Comparison of ENCODE assay signal across 8 mouse cellular contexts in the genomic region with DNA sequence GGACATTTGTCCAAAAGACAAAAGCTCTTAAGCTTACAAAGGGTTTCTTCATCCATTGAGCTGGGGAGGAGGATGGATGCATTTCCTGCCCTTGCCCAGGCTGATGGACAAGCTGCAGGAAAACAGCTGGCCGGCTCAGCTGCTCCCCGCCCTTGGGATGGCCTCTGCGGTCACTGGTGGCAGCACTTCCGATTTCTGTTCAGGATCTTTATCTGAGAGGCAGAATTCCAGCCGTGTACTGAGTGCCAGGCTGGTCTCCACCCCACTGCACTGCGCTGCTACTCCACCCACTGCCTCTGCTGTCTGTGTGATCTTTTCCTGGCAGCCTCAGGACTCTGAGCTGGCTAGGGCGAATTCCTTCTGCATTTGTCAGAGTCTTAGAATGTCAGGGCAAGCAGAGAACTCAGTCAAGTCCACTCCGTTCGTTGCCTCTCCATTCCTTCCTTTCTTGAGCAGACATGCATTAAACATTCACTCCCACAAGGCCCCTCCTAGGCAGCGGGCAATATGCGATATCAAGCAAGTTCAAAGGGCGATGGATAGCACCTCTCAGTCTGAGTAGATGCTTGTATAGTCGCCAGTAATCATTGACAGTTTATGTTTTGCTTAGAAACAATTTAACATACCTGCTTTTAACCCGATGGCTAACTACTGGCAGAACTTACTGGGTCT. TPM values are rescaled to one million over a fixed set of nuclear protein-coding genes. Genes with fewer than 3 reads are reported as not detected.
DNase-seq lines count a peak whose midpoint lies in the region; ATAC-seq and TF ChIP-seq lines count a peak whose summit lies in the region.

No protein-coding gene starts in this region.

- peak; percentile 94 for ATAC-seq in heart, embryonic 16.5 days (replicated peaks; ENCODE audit: extremely low read depth, insufficient read depth, low FRiP score)
- peak; percentile 83 for ATAC-seq in limb, embryonic 14.5 days (ENCODE audit: low FRiP score, low read depth)
- peak; percentile 82 for ATAC-seq in stomach, embryonic 15.5 days (ENCODE audit: insufficient read depth, low FRiP score, low read depth)
- ATAC-seq in forebrain, embryonic 16.5 days, result no peak

- TF ChIP-seq POLR2A in limb, embryonic 14.5 days (IDR thresholded peaks at IDR 0.05; ENCODE audit: borderline replicate concordance, extremely low read depth, insufficient read depth, insufficient read length), result no peak

- H3K27me3 ChIP-seq in heart, embryonic 16.5 days (ENCODE audit: control insufficient read depth, insufficient read depth, low read length), result no peaks in the 10 kb centered on the region
- no peaks in the 10 kb centered on the region for H3K27me3 ChIP-seq in limb, embryonic 14.5 days (ENCODE audit: control insufficient read depth, insufficient read depth, low read length)
- H3K27me3 ChIP-seq in stomach, embryonic 15.5 days (replicated peaks), result no peaks in the 10 kb centered on the region
- H3K27me3 ChIP-seq in forebrain, embryonic 16.5 days (replicated peaks; ENCODE audit: control insufficient read depth, insufficient read depth, low read length), result no peaks in the 10 kb centered on the region

- H3K4me3 ChIP-seq in heart, embryonic 16.5 days (ENCODE audit: low read length), result no peak overlapping the region
- H3K4me3 ChIP-seq in limb, embryonic 14.5 days (replicated peaks; ENCODE audit: low read length), result no peak overlapping the region
- no peak overlapping the region for H3K4me3 ChIP-seq in stomach, embryonic 15.5 days (replicated peaks)
- H3K4me3 ChIP-seq in forebrain, embryonic 16.5 days (replicated peaks; ENCODE audit: low read length), result no peak overlapping the region

- no peaks in the 10 kb centered on the region for H3K36me3 ChIP-seq in heart, embryonic 16.5 days (ENCODE audit: control insufficient read depth, insufficient read depth)
- no peaks in the 10 kb centered on the region for H3K36me3 ChIP-seq in limb, embryonic 14.5 days (ENCODE audit: control insufficient read depth, insufficient read depth, low read length)
- H3K36me3 ChIP-seq in stomach, embryonic 15.5 days, result no peaks in the 10 kb centered on the region
- H3K36me3 ChIP-seq in forebrain, embryonic 16.5 days (ENCODE audit: control insufficient read depth, insufficient read depth), result no peaks in the 10 kb centered on the region

- peaks cover 9% of the 10 kb centered on the region for H3K4me1 ChIP-seq in heart, embryonic 16.5 days (ENCODE audit: control insufficient read depth, insufficient read depth, low read length)
- 0 out of 2 replicates have a peak, but pooled peaks cover 3% of the 10 kb centered on the region for H3K4me1 ChIP-seq in limb, embryonic 14.5 days (ENCODE audit: control insufficient read depth, insufficient read depth, low read length)
- no peaks in the 10 kb centered on the region for H3K4me1 ChIP-seq in stomach, embryonic 15.5 days
- H3K4me1 ChIP-seq in forebrain, embryonic 16.5 days (replicated peaks; ENCODE audit: control insufficient read depth, insufficient read depth, low read length), result no peaks in the 10 kb centered on the region

- intact Hi-C loops in left cerebral cortex, postnatal 4 days (cut with DNase I), result no loop called here

- no peaks in the 10 kb centered on the region for H3K9me3 ChIP-seq in heart, embryonic 16.5 days (replicated peaks; ENCODE audit: control insufficient read depth, low read length)
- no peaks in the 10 kb centered on the region for H3K9me3 ChIP-seq in limb, embryonic 14.5 days (ENCODE audit: control insufficient read depth, low read length)
- H3K9me3 ChIP-seq in stomach, embryonic 15.5 days, result no peaks in the 10 kb centered on the region
- H3K9me3 ChIP-seq in forebrain, embryonic 16.5 days (ENCODE audit: control insufficient read depth, low read length), result no peaks in the 10 kb centered on the region

- H3K27ac ChIP-seq in heart, embryonic 16.5 days (ENCODE audit: low read length), result peak overlapping the region; percentile 76
- no peak overlapping the region for H3K27ac ChIP-seq in limb, embryonic 14.5 days (replicated peaks; ENCODE audit: low read depth, low read length)
- peak overlapping the region; percentile 55; the same call in 1 of the 2 replicates for H3K27ac ChIP-seq in stomach, embryonic 15.5 days
- H3K27ac ChIP-seq in forebrain, embryonic 16.5 days (ENCODE audit: low read length), result no peak overlapping the region

- WGBS in heart, embryonic 16.5 days, result 20% methylated on average over 14 of the region's 14 CpGs
- WGBS in limb, embryonic 14.5 days, result 52% methylated on average over 14 of the region's 14 CpGs
- whole genome bisulfite sequencing in stomach, embryonic 15.5 days, result 21% methylated on average over 14 of the region's 14 CpGs
- 65% methylated on average over 14 of the region's 14 CpGs for WGBS in forebrain, embryonic 16.5 days

- peak overlapping the region; percentile 1; the same call in 1 of the 2 replicates for H3K9ac ChIP-seq in heart, embryonic 16.5 days (ENCODE audit: low read length)
- no peak overlapping the region for H3K9ac ChIP-seq in limb, embryonic 14.5 days (ENCODE audit: low read depth, low read length, severe bottlenecking)
- no peak overlapping the region for H3K9ac ChIP-seq in stomach, embryonic 15.5 days
- H3K9ac ChIP-seq in forebrain, embryonic 16.5 days (replicated peaks; ENCODE audit: low read depth, low read length), result no peak overlapping the region

- DNase-seq in left cerebral cortex, postnatal 4 days, result peak; percentile 30
- DNase-seq in left cerebral cortex, adult 11 months (ENCODE audit: low spot score), result no peak
- peak; percentile 53 for DNase-seq in embryo, embryonic 11 days
- peak; percentile 73 for DNase-seq in limb, embryonic 14.5 days (ENCODE audit: low spot score)
- no peak for DNase-seq in c-Kit-positive CD71-positive TER-119-positive erythroid progenitor cells, embryonic 14.5 days (ENCODE audit: low spot score)

- peak overlapping the region; percentile 49 for H3K4me2 ChIP-seq in heart, embryonic 16.5 days (ENCODE audit: low read depth, low read length)
- H3K4me2 ChIP-seq in limb, embryonic 14.5 days (replicated peaks; ENCODE audit: low read depth, low read length, severe bottlenecking), result no peak overlapping the region
- peak overlapping the region; percentile 22; the same call in 1 of the 2 replicates for H3K4me2 ChIP-seq in stomach, embryonic 15.5 days
- H3K4me2 ChIP-seq in forebrain, embryonic 16.5 days (ENCODE audit: low read length), result no peak overlapping the region

RNA-seq across cellular contexts. Expression of a gene that starts 33.4 kb away (rescaled TPM):
- not detected for total RNA-seq in left cerebral cortex, postnatal 4 days (2021)
- 0.28 and 0.67 TPM in 2 replicates for polyA plus RNA-seq in heart, embryonic 16.5 days (2015; fragmentation: Nextera tagmentation; extraction: Ambion mirVana)
- polyA plus RNA-seq in limb, embryonic 14.5 days (2012; rRNA removed), result 1.8 and 2.6 TPM in 2 replicates
- 2.7 and 3.3 TPM in 2 replicates for polyA plus RNA-seq in limb, embryonic 14.5 days (2014; fragmentation: Nextera tagmentation; extraction: Ambion mirVana)
- 10.1 and 13.2 TPM in 2 replicates for polyA plus RNA-seq in stomach, embryonic 15.5 days (2015; fragmentation: Nextera tagmentation; extraction: Ambion mirVana)
- not detected in 2 replicates for polyA plus RNA-seq in forebrain, embryonic 16.5 days (2015; fragmentation: Nextera tagmentation; extraction: Ambion mirVana)

Comparison
In these comparisons a context has a peak if more than half of its experiments do, and no peak if none do; other contexts are left out.
1. DNase-seq: peak in left cerebral cortex, postnatal 4 days (single experiment), embryo, embryonic 11 days (single experiment) and limb, embryonic 14.5 days (single experiment); none in left cerebral cortex, adult 11 months (single experiment) and c-Kit-positive CD71-positive TER-119-positive erythroid progenitor cells, embryonic 14.5 days (single experiment).
2. H3K27ac ChIP-seq: peak in heart, embryonic 16.5 days (single experiment) and stomach, embryonic 15.5 days (single experiment); none in limb, embryonic 14.5 days (single experiment) and forebrain, embryonic 16.5 days (single experiment).
3. H3K4me2 ChIP-seq: peak in heart, embryonic 16.5 days (single experiment) and stomach, embryonic 15.5 days (single experiment); none in limb, embryonic 14.5 days (single experiment) and forebrain, embryonic 16.5 days (single experiment).